Mouse (Mus musculus) liver, embryonic 14.5 days (tissue): ENCODE data around the gene Rab27a.

Experiments
- CTCF ChIP-seq: IDR thresholded peaks from 2 replicates; pipeline ENCODE4 v1.5.1; 2016; ENCODE audit warnings: antibody characterized with exemption, low read depth, control low read depth
- EP300 ChIP-seq: IDR thresholded peaks from 2 replicates; pipeline ENCODE4 v1.6.1; 2016; ENCODE audit warnings: antibody characterized with exemption, low read depth

DNA sequence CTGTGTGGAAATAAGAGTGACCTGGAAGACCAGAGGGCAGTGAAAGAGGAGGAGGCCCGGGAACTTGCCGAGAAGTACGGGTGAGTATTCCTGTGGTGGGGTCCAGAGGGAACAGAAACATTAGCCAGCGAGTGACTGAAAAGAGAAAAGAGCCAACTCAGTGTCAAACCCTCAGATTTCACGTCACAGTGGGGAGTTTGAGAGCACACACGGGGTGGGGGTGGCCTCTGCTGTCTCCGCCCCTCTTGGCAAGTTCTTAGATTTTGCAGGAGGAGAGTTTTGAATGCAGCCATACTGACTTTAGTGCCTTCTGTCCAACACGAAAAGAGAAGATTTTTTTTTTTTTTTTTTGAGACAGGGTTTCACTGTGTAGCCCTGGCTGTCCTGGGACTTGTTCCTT is 42.5 kb downstream of the Rab27a start:
- TF ChIP-seq CTCF (no peak), EP300 (no peak)
